Comparison of ENCODE assay signal across 8 mouse cellular contexts in genomic region chr10:60115345-60116185, GRCm38 (mm10). TPM values are rescaled to one million over a fixed set of nuclear protein-coding genes. Genes with fewer than 3 reads are reported as not detected.
A peak's percentile ranks its signal among the peaks of the same experiment; 100 is the strongest.
DNase-seq lines count a peak whose midpoint lies in the region; ATAC-seq and TF ChIP-seq lines count a peak whose summit lies in the region.

No protein-coding gene starts in this region.

- TF ChIP-seq CTCF in cerebellum, adult 2 months (IDR thresholded peaks at IDR 0.05; ENCODE audit: borderline replicate concordance, insufficient read depth, low read depth, low read length): no peak
- no peak for TF ChIP-seq CTCF in thymus, adult 2 months (IDR thresholded peaks at IDR 0.05; ENCODE audit: borderline replicate concordance, control insufficient read depth, extremely low read depth, insufficient read depth, low read length, poor library complexity)

- H3K4me3 ChIP-seq in cerebellum, adult 2 months (replicated peaks; ENCODE audit: insufficient read depth, low read depth, low read length): no peak overlapping the region
- H3K4me3 ChIP-seq in midbrain, embryonic 12.5 days: peak overlapping the region; percentile 24
- H3K4me3 ChIP-seq in thymus, adult 2 months (ENCODE audit: control insufficient read depth, insufficient read depth, low read length): no peak overlapping the region

- H3K9ac ChIP-seq in midbrain, embryonic 12.5 days (replicated peaks): peak overlapping the region; percentile 28; the same call in 1 of the 2 replicates

- H3K4me2 ChIP-seq in midbrain, embryonic 12.5 days (replicated peaks): peak overlapping the region; percentile 47

- DNase-seq in adrenal gland, adult 2 months: peak; percentile 44
- DNase-seq in adrenal gland, postnatal 4 days (ENCODE audit: low spot score in 2 of 2): no peak
- peak; percentile 60 to 64 for DNase-seq in cerebellum, adult 2 months
- DNase-seq in forelimb bud, embryonic 11.5 days (ENCODE audit: low read depth, low spot score): peak; percentile 69
- peak; percentile 86 to 91 for DNase-seq in layer of hippocampus, postnatal 10 days (ENCODE audit: low spot score in 2 of 2)
- DNase-seq in thymus, adult 2 months: peak; percentile 53
- no peak for DNase-seq in ovary, postnatal 10 days (ENCODE audit: low spot score)

- TF ChIP-seq POLR2A in cerebellum, adult 2 months (IDR thresholded peaks at IDR 0.05; ENCODE audit: borderline replicate concordance, insufficient read depth, low read length): no peak
- no peak for TF ChIP-seq POLR2A in thymus, adult 2 months (IDR thresholded peaks at IDR 0.05; ENCODE audit: control insufficient read depth, extremely low read depth, insufficient read depth, low read length, poor library complexity)

- no peaks in the 10 kb centered on the region for H3K36me3 ChIP-seq in midbrain, embryonic 12.5 days
- no peaks in the 10 kb centered on the region for H3K36me3 ChIP-seq in thymus, adult 2 months (ENCODE audit: control insufficient read depth, insufficient read depth, low read length)

- 13% methylated on average over 14 of the region's 14 CpGs for WGBS in cerebellum, adult 2 months
- 2% methylated on average over 14 of the region's 14 CpGs for WGBS in midbrain, embryonic 12.5 days
- 9% methylated on average over 14 of the region's 14 CpGs for WGBS in thymus, adult 2 months

- H3K27me3 ChIP-seq in cerebellum, adult 2 months (ENCODE audit: control insufficient read depth, insufficient read depth, low read length): no peaks in the 10 kb centered on the region
- H3K27me3 ChIP-seq in midbrain, embryonic 12.5 days: no peaks in the 10 kb centered on the region; the same call in 1 of the 2 replicates
- no peaks in the 10 kb centered on the region for H3K27me3 ChIP-seq in thymus, adult 2 months (ENCODE audit: control insufficient read depth, insufficient read depth, low read length)

- ATAC-seq in midbrain, embryonic 12.5 days (ENCODE audit: low FRiP score, low read depth): peak; percentile 87

- H3K4me1 ChIP-seq in cerebellum, adult 2 months (ENCODE audit: control insufficient read depth, insufficient read depth, low read length): peaks cover 82% of the 10 kb centered on the region
- H3K4me1 ChIP-seq in midbrain, embryonic 12.5 days: peaks cover 32% of the 10 kb centered on the region
- peaks cover 9% of the 10 kb centered on the region for H3K4me1 ChIP-seq in thymus, adult 2 months (replicated peaks; ENCODE audit: control insufficient read depth, insufficient read depth, low read length)

- no peak overlapping the region for H3K27ac ChIP-seq in cerebellum, adult 2 months (ENCODE audit: insufficient read depth, low read length)
- H3K27ac ChIP-seq in midbrain, embryonic 12.5 days (replicated peaks): peak overlapping the region; percentile 79
- no peak overlapping the region for H3K27ac ChIP-seq in thymus, adult 2 months (ENCODE audit: control insufficient read depth, insufficient read depth, low read length)

- no peaks in the 10 kb centered on the region for H3K9me3 ChIP-seq in midbrain, embryonic 12.5 days

RNA-seq across cellular contexts. Expression of gene Spock2, which starts 9.5 kb away (rescaled TPM):
- 10 to 100 TPM; 34.8 to 59.0 TPM for total RNA-seq in adrenal gland, adult 2 months (2021)
- polyA plus RNA-seq in adrenal gland, adult 2 months (2012; rRNA removed): 21.8 and 22.9 TPM in 2 replicates
- 10 to 100 TPM; 43.4 to 47.2 TPM for total RNA-seq in adrenal gland, postnatal 4 days (2021)
- 499 and 502 TPM in 2 replicates for polyA plus RNA-seq in cerebellum, adult 2 months (2012; rRNA removed)
- 100 to 1,000 TPM; 446 to 471 TPM for total RNA-seq in layer of hippocampus, postnatal 10 days (2021)
- 23.8 and 25.7 TPM in 2 replicates for polyA plus RNA-seq in midbrain, embryonic 12.5 days (2016; fragmentation: Nextera tagmentation; extraction: Ambion mirVana)
- polyA plus RNA-seq in thymus, adult 2 months (2012; rRNA removed): 17.7 and 19.8 TPM in 2 replicates

Comparison
In these comparisons a context has a peak if more than half of its experiments do, and no peak if none do; other contexts are left out.
1. DNase-seq: peak in adrenal gland, adult 2 months (single experiment), cerebellum, adult 2 months (2 of 2), forelimb bud, embryonic 11.5 days (single experiment), layer of hippocampus, postnatal 10 days (2 of 2) and thymus, adult 2 months (single experiment); none in adrenal gland, postnatal 4 days (0 of 2) and ovary, postnatal 10 days (single experiment).
2. RNA of gene Spock2, which starts 9.5 kb away (polyA plus RNA-seq): 499 to 502 TPM in cerebellum, adult 2 months; 23.8 to 25.7 TPM in midbrain, embryonic 12.5 days, 21.8 to 22.9 TPM in adrenal gland, adult 2 months and 17.7 to 19.8 TPM in thymus, adult 2 months; every median in the first group is over 10 times any median in the second.